Mouse (Mus musculus) liver, embryonic 14.5 days (tissue): ENCODE results near the gene Brip1. TPM values are rescaled to one million over a fixed set of nuclear protein-coding genes. Genes with fewer than 3 reads are reported as not detected.

ENCODE experiments used
- ATAC-seq: fragments of 200-750 bp; cut with Nextera tagmentation; 2 replicates; pipeline ENCODE4 v1.8.0; 2017; ENCODE audit warnings: moderate number of reproducible peaks, mild to moderate bottlenecking, moderate library complexity; ENCODE audit not compliant: insufficient read depth
- DNase-seq, 3 experiments: peaks; one replicate each; pipeline ENCODE4 v3.0.0-alpha.2; 2012 to 2013; ENCODE audit warnings: low read depth in 3 of 3, low spot score in 3 of 3
- H3K27ac ChIP-seq: fragments of 300-500 bp; sonication (generic); 2 replicates; pipeline ENCODE4 v1.5.1; 2014; ENCODE audit warnings: moderate library complexity, mild to moderate bottlenecking, control low read depth, inconsistent platforms
- H3K27me3 ChIP-seq: fragments of 300-500 bp; sonication (generic); 2 replicates; pipeline ENCODE4 v1.6.1; 2014; ENCODE audit warnings: mild to moderate bottlenecking, low read length, moderate library complexity; ENCODE audit not compliant: control insufficient read depth, insufficient read depth
- H3K36me3 ChIP-seq: fragments of 300-500 bp; sonication (generic); replicated peaks from 2 replicates; pipeline ENCODE4 v1.6.1; 2014; ENCODE audit warnings: low read depth; ENCODE audit not compliant: control insufficient read depth, insufficient read depth
- H3K4me1 ChIP-seq, 2 experiments: fragments of 200-500 bp in 1 of 2; fragments of 300-500 bp in 1 of 2; sonication (generic) in 1 of 2; replicated peaks; 2 replicates each; pipeline ENCODE4 v1.6.1; 2012 to 2014; ENCODE audit warnings: antibody characterized with exemption in 1 of 2, inconsistent platforms in 1 of 2, low read length in 1 of 2; ENCODE audit not compliant: control insufficient read depth in 2 of 2, insufficient read depth in 2 of 2
- H3K4me2 ChIP-seq: fragments of 300-500 bp; sonication (generic); 2 replicates; pipeline ENCODE4 v1.6.1; 2014; ENCODE audit warnings: low read depth, mild to moderate bottlenecking, control low read depth, moderate library complexity
- H3K4me3 ChIP-seq, 2 experiments: fragments of 200-500 bp in 1 of 2; fragments of 300-500 bp in 1 of 2; sonication (generic) in 1 of 2; 2 replicates each; pipeline ENCODE4 v1.5.1; 2012 to 2014; ENCODE audit warnings: low read depth in 2 of 2, low read length in 2 of 2, mild to moderate bottlenecking in 2 of 2, control low read depth in 1 of 2, inconsistent platforms in 1 of 2, moderate library complexity in 1 of 2; ENCODE audit not compliant: insufficient read depth in 1 of 2
- H3K9ac ChIP-seq: fragments of 300-500 bp; sonication (generic); replicated peaks from 2 replicates; pipeline ENCODE4 v1.6.1; 2014; ENCODE audit warnings: mild to moderate bottlenecking, control low read depth, moderate library complexity
- H3K9me3 ChIP-seq: fragments of 300-500 bp; sonication (generic); 2 replicates; pipeline ENCODE4 v1.6.1; 2016; ENCODE audit warnings: low read length, mixed read lengths; ENCODE audit not compliant: control insufficient read depth
- CTCF ChIP-seq: IDR thresholded peaks from 2 replicates; pipeline ENCODE4 v1.5.1; 2016; ENCODE audit warnings: antibody characterized with exemption, low read depth, control low read depth
- EP300 ChIP-seq: IDR thresholded peaks from 2 replicates; pipeline ENCODE4 v1.6.1; 2016; ENCODE audit warnings: antibody characterized with exemption, low read depth
- WGBS: fragments of 180-500 bp; shearing (Covaris S2); extraction: QIAGEN DNeasy Blood & Tissue Kit; methylation state at CpG from one replicate; pipeline ENCODE4 v1.1.7; 2014; ENCODE audit not compliant: insufficient replicate concordance; 5-methylcytosine and 5-hydroxymethylcytosine counted together
- polyA plus RNA-seq, 2 experiments: library from polyadenylated mRNA; depleted of rRNA in 1 of 2; stranded (reverse) in 1 of 2; unstranded in 1 of 2; fragments of >200 nt; fragmentation: Nextera tagmentation in 1 of 2; extraction: Ambion mirVana in 1 of 2; gene quantifications; 2 replicates each; pipeline versions ENCODE4 v1.2.1 to v1.2.3; 2012 to 2014

The Brip1 gene
- polyA plus RNA-seq, 2 experiments = 2.8 to 6.8 TPM

DNA sequence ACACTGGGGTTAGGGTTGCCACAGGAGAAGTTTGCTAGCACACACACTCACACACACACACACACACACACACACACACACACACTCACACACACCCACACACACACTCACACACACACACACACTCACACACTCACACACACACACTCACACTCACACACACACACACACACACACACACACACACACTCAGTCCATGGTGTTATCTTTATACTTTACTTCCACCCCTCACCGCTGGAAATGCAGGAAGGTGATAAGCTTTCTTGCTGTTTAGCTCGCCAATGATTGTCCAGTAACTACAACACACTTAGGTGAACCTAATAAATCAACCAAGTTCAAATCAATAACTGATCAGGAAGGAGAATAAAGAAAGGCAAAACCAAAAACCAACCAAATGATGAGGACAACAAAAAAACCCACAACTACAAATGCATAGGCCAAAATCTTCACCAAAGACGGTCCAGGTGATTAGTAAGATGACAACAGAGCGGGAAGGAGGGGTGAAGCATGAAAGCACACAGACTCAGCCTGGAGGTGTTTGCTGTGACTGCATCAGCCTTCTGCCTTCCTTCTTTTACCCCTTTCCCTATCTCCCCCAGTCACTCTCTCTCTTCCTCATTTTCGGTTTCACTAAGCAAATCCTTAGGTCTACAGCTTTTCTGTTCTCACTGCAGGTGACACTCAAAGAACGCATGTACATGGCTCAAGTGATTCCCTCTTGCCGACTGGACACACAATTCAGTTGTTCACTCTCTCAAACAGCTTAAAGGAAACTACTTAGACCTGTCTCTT, 83.7 kb downstream of the Brip1 start:
- Histone ChIP-seq H3K9ac (no peak overlapping the region), H3K4me2 (no peak overlapping the region), H3K9me3 (no peaks in the 10 kb centered on the region), H3K4me3 (no peak overlapping the region), H3K36me3 (no peaks in the 10 kb centered on the region), H3K27ac (no peak overlapping the region), H3K27me3 (no peaks in the 10 kb centered on the region), H3K4me1 (peaks cover 3 to 11% of the 10 kb centered on the region in 2 experiments; a peak in 3 of 4 replicates)
- TF ChIP-seq CTCF = no peak
- peak; percentile 35; the same call in 1 of the 2 replicates for TF ChIP-seq EP300
- WGBS = 38% methylated on average over 7 of the region's 7 CpGs
- DNase-seq (peak in 1 of 3 experiments; percentile 10), ATAC-seq (0 out of 2 replicates have a peak, but pooled peaks have one; percentile 57)

DNA sequence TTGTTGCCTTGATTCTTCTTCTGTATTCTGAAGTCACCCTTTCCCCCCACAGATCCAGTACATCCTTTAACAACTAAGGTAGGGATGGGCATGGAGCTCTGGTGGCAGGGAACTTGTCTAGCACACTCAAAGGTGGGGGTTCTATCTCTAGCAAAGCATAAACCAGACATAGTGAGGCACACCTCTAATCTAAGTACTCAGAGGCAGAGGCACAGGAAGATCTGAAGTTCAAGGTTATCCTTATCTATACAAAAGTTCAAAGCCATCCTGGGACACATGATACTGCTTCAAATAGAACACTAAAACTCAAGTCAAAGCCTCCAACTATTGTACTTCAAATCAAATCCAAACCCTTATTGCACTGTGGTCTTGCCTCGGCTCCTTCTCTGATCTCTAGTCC, 85.0 kb downstream of the Brip1 start:
- no peaks in the 10 kb centered on the region for H3K9me3 ChIP-seq
- no peak overlapping the region for H3K4me2 ChIP-seq
- DNase-seq = peak in 1 of 3 experiments; percentile 5
- no peak for TF ChIP-seq EP300
- TF ChIP-seq CTCF = no peak
- H3K4me1 ChIP-seq = peaks cover 3 to 11% of the 10 kb centered on the region in 2 experiments; a peak in 3 of 4 replicates
- ATAC-seq = peak; percentile 26; the same call in 1 of the 2 replicates
- no peak overlapping the region for H3K9ac ChIP-seq
- H3K27me3 ChIP-seq = no peaks in the 10 kb centered on the region
- 54% methylated on average over 1 of the region's 1 CpGs for WGBS
- H3K27ac ChIP-seq = no peak overlapping the region
- no peaks in the 10 kb centered on the region for H3K36me3 ChIP-seq
- no peak overlapping the region for H3K4me3 ChIP-seq

DNA sequence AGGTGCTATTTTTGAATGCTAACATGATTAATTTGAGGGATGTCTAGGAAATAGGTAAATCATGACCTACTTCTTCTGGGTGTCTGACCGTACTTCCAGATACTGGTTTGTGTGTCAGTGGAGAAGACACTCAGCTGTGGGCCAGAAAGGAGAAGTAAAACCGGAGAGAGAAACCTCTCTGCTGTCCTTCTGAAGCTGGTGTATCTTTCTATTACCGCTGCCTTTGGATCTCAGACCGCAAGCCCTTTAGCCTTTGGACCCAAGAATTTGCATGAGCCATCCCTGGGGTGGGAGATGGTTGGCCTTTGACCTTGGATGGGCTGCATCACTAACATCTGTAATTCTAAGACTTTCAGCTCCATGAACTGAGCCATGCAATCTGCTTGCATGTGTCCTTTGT, 93.7 kb downstream of the Brip1 start:
- Histone ChIP-seq H3K27me3 (no peaks in the 10 kb centered on the region), H3K36me3 (no peaks in the 10 kb centered on the region), H3K9ac (no peak overlapping the region), H3K27ac (no peak overlapping the region), H3K4me2 (no peak overlapping the region), H3K4me1 (no peaks in the 10 kb centered on the region), H3K9me3 (no peaks in the 10 kb centered on the region), H3K4me3 (no peak overlapping the region)
- ATAC-seq (no peak), DNase-seq (no peak)
- 72% methylated on average over 4 of the region's 4 CpGs for WGBS
- TF ChIP-seq EP300 (no peak), CTCF (no peak)

DNA sequence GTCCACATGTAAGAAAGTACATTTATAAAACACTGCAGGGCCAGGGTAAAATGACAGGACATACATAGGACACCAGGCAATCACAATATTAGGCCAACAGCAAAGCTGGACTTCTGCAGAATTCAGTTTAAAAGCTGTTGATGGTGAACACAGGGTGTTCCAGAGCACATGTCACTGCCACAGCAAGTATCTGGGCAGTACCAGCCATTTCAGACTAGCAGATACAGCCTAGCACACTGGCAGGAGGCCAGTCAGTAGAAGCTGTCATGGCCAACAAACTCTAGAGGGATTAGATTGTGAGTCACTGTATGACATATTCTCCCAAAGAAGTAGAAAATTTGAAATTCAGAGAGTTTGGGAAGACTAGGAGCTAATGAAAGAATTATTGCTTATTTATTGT, 94.4 kb downstream of the Brip1 start:
- no peaks in the 10 kb centered on the region for H3K9me3 ChIP-seq
- H3K27ac ChIP-seq = no peak overlapping the region
- no peak overlapping the region for H3K4me3 ChIP-seq
- DNase-seq (no peak), ATAC-seq (no peak)
- H3K9ac ChIP-seq = no peak overlapping the region
- no peaks in the 10 kb centered on the region for H3K27me3 ChIP-seq
- H3K4me2 ChIP-seq = no peak overlapping the region
- H3K36me3 ChIP-seq = no peaks in the 10 kb centered on the region
- TF ChIP-seq CTCF (no peak), EP300 (no peak)
- H3K4me1 ChIP-seq = no peaks in the 10 kb centered on the region

DNA sequence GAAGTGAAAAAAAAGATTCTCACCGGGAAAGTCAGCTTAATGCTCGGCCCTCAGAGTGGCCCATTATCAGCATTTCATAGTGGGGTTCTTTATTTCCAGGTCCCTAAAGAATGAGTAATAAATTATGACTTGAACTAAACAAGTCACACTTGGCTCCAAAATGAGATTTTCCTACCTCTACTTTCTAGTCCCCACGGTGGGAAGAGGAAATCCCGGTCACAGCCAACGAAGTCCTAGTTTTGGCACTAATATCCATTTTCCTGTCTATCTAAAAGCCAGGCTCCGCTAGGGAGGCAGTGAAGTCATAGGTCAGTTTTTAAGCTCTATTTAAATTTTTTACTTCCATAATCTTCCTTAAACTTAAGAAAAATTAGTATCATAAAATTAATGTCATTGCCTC, 99.8 kb downstream of the Brip1 start:
- TF ChIP-seq EP300 (no peak), CTCF (no peak)
- Histone ChIP-seq H3K36me3 (peaks cover 3% of the 10 kb centered on the region), H3K4me2 (no peak overlapping the region), H3K9me3 (no peaks in the 10 kb centered on the region), H3K9ac (no peak overlapping the region), H3K4me3 (no peak overlapping the region), H3K27ac (no peak overlapping the region), H3K27me3 (no peaks in the 10 kb centered on the region), H3K4me1 (no peaks in the 10 kb centered on the region)
- DNase-seq = no peak
- ATAC-seq = no peak
- 82% methylated on average over 6 of the region's 6 CpGs for WGBS
